Mouse (Mus musculus) hindbrain, postnatal 0 days (tissue): Measurements from ENCODE around the gene Dnajc21. TPM values are rescaled to one million over a fixed set of nuclear protein-coding genes. Genes with fewer than 3 reads are reported as not detected.

Experiments used
- ATAC-seq: fragments of 200-750 bp; cut with Nextera tagmentation; 2 replicates; pipeline ENCODE4 v1.8.0; 2017; ENCODE audit warnings: mild to moderate bottlenecking, moderate TSS enrichment, moderate library complexity
- DNase-seq: peaks from one replicate; pipeline ENCODE4 v3.0.0-alpha.2; 2015; ENCODE audit warnings: low spot score
- H3K27ac ChIP-seq: fragments of 300-500 bp; sonication (generic); 2 replicates; pipeline ENCODE4 v1.5.1; 2014; ENCODE audit warnings: mild to moderate bottlenecking
- H3K27me3 ChIP-seq: fragments of 300-500 bp; sonication (generic); 2 replicates; pipeline ENCODE4 v1.6.1; 2014; ENCODE audit warnings: low read length, mixed read lengths; ENCODE audit not compliant: insufficient read depth
- H3K36me3 ChIP-seq: fragments of 300-500 bp; sonication (generic); 2 replicates; pipeline ENCODE4 v1.6.1; 2014; ENCODE audit warnings: low read length, mixed read lengths; ENCODE audit not compliant: insufficient read depth
- H3K4me1 ChIP-seq: fragments of 300-500 bp; sonication (generic); 2 replicates; pipeline ENCODE4 v1.6.1; 2014; ENCODE audit warnings: antibody characterized with exemption, low read length, mixed read lengths; ENCODE audit not compliant: insufficient read depth
- H3K4me2 ChIP-seq: fragments of 300-500 bp; sonication (generic); 2 replicates; pipeline ENCODE4 v1.6.1; 2014; ENCODE audit warnings: low read depth, mild to moderate bottlenecking, low read length, moderate library complexity, mixed read lengths
- H3K4me3 ChIP-seq: fragments of 300-500 bp; sonication (generic); 2 replicates; pipeline ENCODE4 v1.5.1; 2014; ENCODE audit warnings: low read length
- H3K9ac ChIP-seq: fragments of 300-500 bp; sonication (generic); replicated peaks from 2 replicates; pipeline ENCODE4 v1.6.1; 2014; ENCODE audit warnings: mild to moderate bottlenecking, low read length, moderate library complexity, mixed read lengths
- H3K9me3 ChIP-seq: fragments of 300-500 bp; sonication (generic); 2 replicates; pipeline ENCODE4 v1.6.1; 2016; ENCODE audit warnings: low read length, mixed read lengths
- CTCF ChIP-seq: IDR thresholded peaks from 2 replicates; pipeline ENCODE4 v1.5.1; 2016; ENCODE audit warnings: antibody characterized with exemption, control low read depth, low read depth
- WGBS: fragments of 180-500 bp; shearing (Covaris S2); extraction: QIAGEN DNeasy Blood & Tissue Kit; methylation state at CpG from one replicate; pipeline ENCODE4 v1.1.7; 2014; 5-methylcytosine and 5-hydroxymethylcytosine counted together
- polyA plus RNA-seq: library from polyadenylated mRNA; unstranded; fragments of >200 nt; fragmentation: Nextera tagmentation; extraction: Ambion mirVana; gene quantifications from 2 replicates; pipeline ENCODE4 v1.2.1, GENCODE M21; 2015
- total RNA-seq: library from RNA; depleted of rRNA; stranded (reverse); fragments of >200 nt; gene quantifications from 2 replicates; pipeline ENCODE4 v1.2.3, GENCODE M21; 2014

The Dnajc21 gene
- total and polyA plus RNA-seq, 2 experiments from 2014 or later: 5.3 to 15.2 TPM

DNA sequence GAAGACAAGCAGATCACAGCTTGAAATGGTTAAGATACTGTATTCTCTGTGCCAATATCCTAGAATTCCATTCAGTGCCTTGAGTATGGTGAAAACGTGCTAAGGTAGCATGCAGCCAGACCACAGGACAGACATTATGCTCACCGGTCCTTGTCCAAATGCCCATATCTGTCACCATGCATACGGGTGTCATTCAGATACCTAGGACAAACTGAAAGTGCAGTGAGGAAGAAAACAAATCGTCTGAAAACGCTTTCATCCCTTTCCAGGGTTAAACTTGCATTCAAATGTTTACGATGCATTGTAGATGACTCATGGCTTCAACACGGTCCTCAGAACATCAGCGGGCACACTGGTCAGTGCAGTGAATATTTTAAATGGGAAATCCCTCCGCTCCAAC, 28.8 kb downstream of the Dnajc21 start:
- DNase-seq (no peak), ATAC-seq (no peak)
- Histone ChIP-seq H3K9ac (no peak overlapping the region), H3K4me3 (no peak overlapping the region), H3K4me1 (no peaks in the 10 kb centered on the region), H3K27ac (no peak overlapping the region), H3K9me3 (no peaks in the 10 kb centered on the region), H3K36me3 (0 out of 2 replicates have a peak, but pooled peaks cover 7% of the 10 kb centered on the region), H3K4me2 (no peak overlapping the region), H3K27me3 (no peaks in the 10 kb centered on the region)
- TF ChIP-seq CTCF: no peak
- WGBS: 94% methylated on average over 9 of the region's 9 CpGs

DNA sequence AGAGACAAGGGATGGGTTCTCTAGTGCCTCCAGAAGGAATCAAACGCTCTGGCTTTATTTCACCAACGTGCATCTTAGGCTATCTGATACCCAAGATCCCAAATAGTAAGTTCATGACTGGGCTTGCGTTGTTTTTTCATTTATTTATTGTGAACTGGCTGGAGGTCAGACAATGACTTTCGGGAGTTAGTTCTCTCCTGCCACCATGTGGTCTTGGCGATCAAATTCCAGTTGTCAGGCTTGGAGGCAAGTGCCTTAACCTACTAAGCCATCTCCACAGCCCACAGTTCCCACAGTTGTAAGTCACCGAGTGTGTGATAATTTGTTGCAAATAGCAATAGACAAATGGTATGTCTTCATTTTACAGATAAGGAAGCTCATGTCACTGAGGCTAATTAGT, 30.4 kb downstream of the Dnajc21 start:
- peak; percentile 52 for TF ChIP-seq CTCF
- ATAC-seq (no peak), DNase-seq (peak; percentile 30)
- WGBS: 66% methylated on average over 6 of the region's 6 CpGs
- H3K9me3 ChIP-seq: no peaks in the 10 kb centered on the region
- H3K4me1 ChIP-seq: no peaks in the 10 kb centered on the region
- H3K27me3 ChIP-seq: no peaks in the 10 kb centered on the region
- no peak overlapping the region for H3K27ac ChIP-seq
- no peak overlapping the region for H3K9ac ChIP-seq
- H3K4me3 ChIP-seq: no peak overlapping the region
- H3K4me2 ChIP-seq: no peak overlapping the region
- 0 out of 2 replicates have a peak, but pooled peaks cover 7% of the 10 kb centered on the region for H3K36me3 ChIP-seq

DNA sequence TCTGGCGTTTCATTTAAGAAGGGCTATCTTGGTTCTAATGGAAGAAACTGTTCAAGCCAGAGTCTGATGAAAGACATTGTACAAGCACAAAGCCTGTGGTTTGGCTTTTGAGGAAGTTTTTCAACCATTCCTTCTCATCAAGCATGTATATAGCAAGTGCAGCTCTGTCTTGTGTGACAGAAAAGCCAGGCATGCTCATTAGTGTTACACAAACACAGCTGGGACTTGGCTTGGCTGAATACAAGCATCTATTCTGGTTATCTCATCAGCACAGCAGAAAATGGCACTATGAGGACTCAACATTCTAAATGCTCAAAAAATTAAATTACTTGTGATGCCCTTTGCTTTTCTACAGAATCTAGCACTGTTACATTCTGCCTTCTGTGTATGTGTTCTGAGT, 33.4 kb downstream of the Dnajc21 start:
- no peaks in the 10 kb centered on the region for H3K27me3 ChIP-seq
- no peak overlapping the region for H3K27ac ChIP-seq
- H3K9me3 ChIP-seq: no peaks in the 10 kb centered on the region
- TF ChIP-seq CTCF: no peak
- H3K4me2 ChIP-seq: no peak overlapping the region
- no peak for DNase-seq
- ATAC-seq: no peak
- no peak overlapping the region for H3K9ac ChIP-seq
- 79% methylated on average over 1 of the region's 1 CpGs for WGBS
- no peak overlapping the region for H3K4me3 ChIP-seq
- 0 out of 2 replicates have a peak, but pooled peaks cover 3% of the 10 kb centered on the region for H3K36me3 ChIP-seq
- H3K4me1 ChIP-seq: no peaks in the 10 kb centered on the region

DNA sequence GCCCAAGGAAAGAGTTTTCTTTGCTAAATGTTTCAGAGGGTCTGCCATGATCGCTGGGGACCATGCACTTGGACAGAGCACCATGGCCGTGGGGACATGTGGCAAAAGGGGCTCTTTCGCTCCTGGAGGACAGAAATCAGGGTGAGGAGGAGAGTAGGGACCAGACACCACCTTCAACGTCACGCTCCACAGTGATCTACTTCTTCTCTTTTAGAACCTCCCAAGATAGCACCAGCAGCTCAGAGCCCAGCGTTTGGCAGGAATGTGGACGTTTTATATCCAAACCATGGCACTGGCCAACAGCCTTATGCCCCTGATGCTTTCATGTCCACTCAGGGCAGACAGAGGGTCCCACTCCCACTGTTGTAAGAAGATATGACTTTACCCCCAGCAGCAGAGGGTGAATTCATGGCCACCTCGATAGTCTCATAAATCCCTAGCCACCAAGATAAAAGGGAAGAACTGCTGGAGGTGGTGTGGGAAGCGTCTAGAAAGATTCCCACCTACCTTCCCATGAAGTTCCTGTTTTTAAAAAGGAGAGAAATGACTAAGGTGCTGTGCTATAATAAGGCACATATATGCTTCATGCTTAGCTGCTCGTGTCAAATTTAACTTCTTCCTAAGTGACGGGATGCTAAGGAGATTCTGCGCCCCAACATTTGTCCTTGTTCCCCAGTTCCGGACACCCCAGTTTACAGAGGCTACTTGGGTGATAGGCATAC, 43.6 kb downstream of the Dnajc21 start:
- no peak for DNase-seq
- no peak for TF ChIP-seq CTCF
- H3K9me3 ChIP-seq: no peaks in the 10 kb centered on the region
- H3K36me3 ChIP-seq: no peaks in the 10 kb centered on the region
- H3K4me3 ChIP-seq: no peak overlapping the region
- no peaks in the 10 kb centered on the region for H3K27me3 ChIP-seq
- no peaks in the 10 kb centered on the region for H3K4me1 ChIP-seq
- ATAC-seq: no peak
- 95% methylated on average over 13 of the region's 13 CpGs for WGBS
- H3K4me2 ChIP-seq: no peak overlapping the region
- H3K9ac ChIP-seq: no peak overlapping the region
- no peak overlapping the region for H3K27ac ChIP-seq

DNA sequence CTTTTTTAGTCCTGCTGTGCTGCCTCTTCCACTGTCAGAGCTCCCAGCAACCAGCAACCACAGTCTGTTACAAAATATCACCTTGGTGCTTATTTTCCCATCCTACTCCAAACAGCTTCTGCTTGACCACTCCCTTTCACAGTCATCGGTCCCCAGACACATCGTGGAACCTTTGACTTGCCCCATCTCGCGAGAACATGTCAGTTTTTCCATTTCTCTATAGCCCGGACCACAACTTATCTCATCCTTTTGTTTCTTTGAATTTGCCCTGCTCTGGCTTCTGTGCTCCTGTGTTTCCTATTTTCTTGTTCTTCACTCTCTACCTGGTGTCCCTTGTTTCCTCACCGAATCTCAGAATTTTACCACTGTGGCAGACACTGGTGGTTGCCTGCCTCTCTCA, 44.2 kb downstream of the Dnajc21 start:
- no peaks in the 10 kb centered on the region for H3K4me1 ChIP-seq
- H3K4me3 ChIP-seq: no peak overlapping the region
- TF ChIP-seq CTCF: no peak
- H3K27me3 ChIP-seq: no peaks in the 10 kb centered on the region
- no peak overlapping the region for H3K4me2 ChIP-seq
- H3K36me3 ChIP-seq: no peaks in the 10 kb centered on the region
- no peak overlapping the region for H3K27ac ChIP-seq
- ATAC-seq: no peak
- WGBS: 90% methylated on average over 6 of the region's 6 CpGs
- DNase-seq: no peak
- H3K9ac ChIP-seq: no peak overlapping the region
- H3K9me3 ChIP-seq: no peaks in the 10 kb centered on the region

DNA sequence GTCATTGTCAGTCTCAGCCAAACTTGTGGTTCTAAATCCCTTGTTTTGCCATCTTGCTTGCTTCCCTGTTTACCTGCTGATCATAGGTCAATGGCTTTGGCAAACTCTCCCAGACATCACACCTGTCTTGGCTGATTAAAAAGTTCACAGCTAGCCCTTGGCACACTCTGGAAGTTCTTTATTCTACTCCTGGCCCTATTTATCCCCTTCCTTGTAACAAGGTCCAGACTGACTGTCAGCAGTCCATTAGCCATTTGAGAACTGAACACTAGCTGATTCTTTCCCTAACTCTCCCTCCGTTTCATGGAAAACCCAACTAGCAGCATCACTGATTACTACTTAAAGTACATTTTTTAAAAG, 48.6 kb downstream of the Dnajc21 start:
- H3K4me1 ChIP-seq: no peaks in the 10 kb centered on the region
- DNase-seq (no peak), ATAC-seq (no peak; the same call in 1 of the 2 replicates)
- no peak overlapping the region for H3K4me3 ChIP-seq
- TF ChIP-seq CTCF: no peak
- H3K9ac ChIP-seq: no peak overlapping the region
- H3K9me3 ChIP-seq: no peaks in the 10 kb centered on the region
- 19% methylated on average over 1 of the region's 1 CpGs for WGBS
- no peaks in the 10 kb centered on the region for H3K27me3 ChIP-seq
- H3K27ac ChIP-seq: no peak overlapping the region
- no peak overlapping the region for H3K4me2 ChIP-seq
- H3K36me3 ChIP-seq: no peaks in the 10 kb centered on the region

DNA sequence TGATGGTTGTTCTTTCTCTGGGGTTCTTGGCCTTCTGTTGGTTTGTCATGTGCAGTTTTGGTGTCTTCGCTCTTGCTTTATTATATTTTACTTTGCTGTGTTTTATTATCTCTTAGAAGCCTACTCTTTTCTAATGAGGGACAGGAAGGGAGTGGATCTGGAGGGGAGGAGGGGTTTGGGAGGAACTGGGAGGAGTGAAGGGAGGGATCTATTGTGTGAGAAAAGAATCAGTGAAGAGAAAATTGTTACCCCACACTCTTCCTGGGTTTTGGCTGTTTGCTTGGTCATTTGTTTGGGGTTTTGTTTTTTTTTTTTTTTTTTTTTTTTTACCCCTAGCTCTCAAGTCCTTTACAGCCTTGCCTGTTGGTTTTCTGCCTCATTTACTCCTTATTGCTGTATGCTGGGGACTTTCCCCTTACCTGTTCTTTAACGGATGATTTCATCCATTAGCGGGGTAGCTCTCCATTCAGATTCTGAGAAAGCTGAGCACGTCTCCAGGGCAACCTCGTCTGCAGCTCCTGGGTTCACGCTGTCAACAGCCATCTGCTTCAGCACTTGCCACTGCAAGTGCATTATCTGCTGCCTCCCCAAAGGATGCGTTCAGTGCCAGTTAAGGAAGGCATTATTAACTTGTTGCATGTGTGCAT, 49.1 kb downstream of the Dnajc21 start:
- ATAC-seq (peak; percentile 81), DNase-seq (peak; percentile 68)
- Histone ChIP-seq H3K4me2 (no peak overlapping the region), H3K9me3 (no peaks in the 10 kb centered on the region), H3K27ac (no peak overlapping the region), H3K4me1 (no peaks in the 10 kb centered on the region), H3K27me3 (no peaks in the 10 kb centered on the region), H3K9ac (no peak overlapping the region), H3K36me3 (no peaks in the 10 kb centered on the region), H3K4me3 (no peak overlapping the region)
- TF ChIP-seq CTCF: no peak
- WGBS: 15% methylated on average over 7 of the region's 7 CpGs
